Mouse (Mus musculus) erythroblast, embryonic 14.5 days (primary cell): ENCODE data around the gene Dlk2.

Experiments used
- GATA1 ChIP-seq: IDR thresholded peaks from 2 replicates; pipeline ENCODE4 v1.6.1; 2012; ENCODE audit warnings: low read length, inconsistent platforms, mixed read lengths
- TAL1 ChIP-seq: IDR thresholded peaks from 3 replicates; pipeline ENCODE4 v1.6.1; 2012; ENCODE audit warnings: low read length, inconsistent platforms, mixed read lengths

- TF ChIP-seq TAL1 (no peak), GATA1 (no peak)
Observed at GRCm38 (mm10) chr17:46255147-46255546, 42.1 kb upstream of the Dlk2 start.
